Mouse (Mus musculus): ENCODE data around the gene Dip2c. TPM values are rescaled to one million over a fixed set of nuclear protein-coding genes. Genes with fewer than 3 reads are reported as not detected.

The Dip2c gene
- 24.6 and 29.0 TPM in 2 replicates for total RNA-seq (2021)
- long read RNA-seq, partial matches to known transcripts, result 5 of 6 reads
- long read RNA-seq, other reads (novel, unspliced or antisense), result 1 of 6 reads

GRCm38 (mm10) chr13:9276322-9276855 lies at the start of gene Dip2c:
Dip2c (plus strand) TSS chr13:9276528.
- peak; percentile 91 for DNase-seq

GRCm38 (mm10) chr13:9227078-9227477 lies 49.2 kb upstream of the Dip2c start:
- DNase-seq, result no peak

GRCm38 (mm10) chr13:9237495-9237894 lies 38.8 kb upstream of the Dip2c start:
- DNase-seq, result no peak

GRCm38 (mm10) chr13:9239127-9239526 lies 37.2 kb upstream of the Dip2c start:
- DNase-seq, result no peak

- DNase-seq, result peak; percentile 42
Measured at GRCm38 (mm10) chr13:9239631-9240236, 36.6 kb upstream of the Dip2c start.

- DNase-seq, result no peak
Measured at GRCm38 (mm10) chr13:9261748-9262147, 14.6 kb upstream of the Dip2c start.

GRCm38 (mm10) chr13:9265516-9265915 lies 10.8 kb upstream of the Dip2c start:
- DNase-seq, result no peak

GRCm38 (mm10) chr13:9276856-9277620 lies 710 bp downstream of the Dip2c start:
- DNase-seq, result peak; percentile 70

GRCm38 (mm10) chr13:9277621-9277960 lies 1.3 kb downstream of the Dip2c start:
- peak; percentile 3 for DNase-seq

GRCm38 (mm10) chr13:9278636-9279035 lies 2.3 kb downstream of the Dip2c start:
- DNase-seq, result no peak

- no peak for DNase-seq
Measured at GRCm38 (mm10) chr13:9283050-9283449, 6.7 kb downstream of the Dip2c start.

GRCm38 (mm10) chr13:9289916-9290315 lies 13.6 kb downstream of the Dip2c start:
- DNase-seq, result no peak

GRCm38 (mm10) chr13:9296285-9296684 lies 20.0 kb downstream of the Dip2c start:
- no peak for DNase-seq

GRCm38 (mm10) chr13:9297266-9297665 lies 20.9 kb downstream of the Dip2c start:
- DNase-seq, result no peak

- DNase-seq, result peak; percentile 29
Measured at GRCm38 (mm10) chr13:9297689-9298088, 21.4 kb downstream of the Dip2c start.

- no peak for DNase-seq
Measured at GRCm38 (mm10) chr13:9299657-9300056, 23.3 kb downstream of the Dip2c start.

GRCm38 (mm10) chr13:9308863-9309262 lies 32.5 kb downstream of the Dip2c start:
- DNase-seq, result no peak

GRCm38 (mm10) chr13:9310806-9311205 lies 34.5 kb downstream of the Dip2c start:
- no peak for DNase-seq

GRCm38 (mm10) chr13:9312916-9313315 lies 36.6 kb downstream of the Dip2c start:
- DNase-seq, result no peak

GRCm38 (mm10) chr13:9314099-9314712 lies 37.9 kb downstream of the Dip2c start:
- peak; percentile 53 for DNase-seq

GRCm38 (mm10) chr13:9314713-9315112 lies 38.4 kb downstream of the Dip2c start:
- DNase-seq, result no peak

- DNase-seq, result no peak
Measured at GRCm38 (mm10) chr13:9319745-9320144, 43.4 kb downstream of the Dip2c start.

GRCm38 (mm10) chr13:9325262-9325661 lies 48.9 kb downstream of the Dip2c start:
- DNase-seq, result no peak

All from adrenal gland, postnatal 25 days (tissue).